Mouse (Mus musculus): ENCODE measurements around the gene Fastk. TPM values are rescaled to one million over a fixed set of nuclear protein-coding genes. Genes with fewer than 3 reads are reported as not detected.

Gene Fastk
- polyA plus RNA-seq, 1 experiment from 2014 or later: 85.3 TPM

DNA sequence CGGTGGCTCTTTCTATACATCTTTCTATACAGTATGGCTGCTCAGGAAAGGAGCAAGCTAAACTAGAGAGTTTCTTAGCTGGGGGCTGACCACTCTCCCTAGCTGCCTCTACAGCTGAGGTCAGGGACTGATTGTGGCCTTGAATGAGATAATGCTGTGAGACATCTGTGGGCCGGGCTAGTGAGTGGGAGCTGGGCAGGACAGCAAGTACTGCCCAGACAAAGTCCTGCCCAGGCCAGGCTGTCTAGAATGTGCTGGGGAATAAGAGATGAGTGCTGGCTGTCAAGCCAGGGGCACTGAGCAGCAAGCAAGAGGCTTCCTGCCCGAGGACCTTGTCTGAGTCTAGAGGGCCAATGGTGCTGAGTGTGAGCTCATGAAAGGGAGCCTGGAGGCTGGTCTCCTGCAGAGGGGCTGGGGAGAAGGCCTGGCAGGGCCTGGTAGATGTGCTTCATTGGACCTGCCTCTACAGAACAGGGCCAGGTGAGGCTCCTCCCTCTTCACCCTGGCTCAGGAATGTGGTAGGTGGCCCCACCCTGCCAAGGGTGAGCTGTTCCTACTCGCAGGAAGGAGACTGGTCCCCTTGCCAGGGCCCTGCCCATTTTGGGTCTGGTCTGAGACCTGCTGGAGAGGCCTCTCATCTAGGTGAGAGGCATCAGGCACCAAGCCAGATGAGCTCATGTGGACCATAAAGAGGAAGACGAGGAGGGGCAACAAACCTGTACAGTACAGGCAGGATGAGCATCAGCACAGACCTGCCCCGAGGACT is 30.6 kb upstream of the Fastk start:
- no peak for ATAC-seq
- Histone ChIP-seq H3K4me2 (peak overlapping the region; percentile 64; the same call in 1 of the 2 replicates), H3K27me3 (peaks cover 40% of the 10 kb centered on the region)

DNA sequence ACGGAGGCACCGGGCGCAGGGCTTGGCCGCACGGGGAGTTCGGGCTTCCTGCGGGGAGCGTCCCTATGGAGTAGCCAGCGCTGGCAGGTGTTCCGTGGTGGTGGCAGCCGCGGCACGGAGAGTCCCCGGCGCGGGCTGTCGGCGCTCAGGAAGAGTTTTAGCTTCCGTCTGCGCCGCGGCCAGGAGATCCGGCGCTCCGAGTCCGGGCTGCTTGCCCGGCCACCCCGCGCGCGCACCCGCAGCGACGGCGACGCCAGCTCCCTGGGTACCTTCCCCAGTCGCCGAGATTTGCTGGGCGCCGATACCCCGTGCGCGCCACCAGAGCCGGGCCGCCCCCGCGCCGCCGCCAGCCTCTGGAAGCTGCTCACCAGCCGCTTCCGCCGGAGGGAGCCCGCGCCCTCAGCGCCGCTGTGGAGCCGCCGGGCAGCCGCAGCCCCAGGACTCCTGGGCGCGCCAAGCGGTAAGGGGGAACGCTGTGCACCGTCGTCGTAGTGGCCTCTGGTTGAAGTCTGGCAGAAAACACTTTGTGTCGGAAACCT is 29.7 kb upstream of the Fastk start:
- Histone ChIP-seq H3K9ac (peak overlapping the region; percentile 58), H3K4me1 (peaks cover 33% of the 10 kb centered on the region), H3K27ac (no peak overlapping the region), H3K36me3 (ENCODE audit: poor library complexity, severe bottlenecking) (peaks cover 34% of the 10 kb centered on the region), H3K4me2 (peak overlapping the region; percentile 64), H3K4me3 (peak overlapping the region; percentile 38), H3K27me3 (peaks cover 40% of the 10 kb centered on the region), H3K9me3 (replicated peaks) (no peaks in the 10 kb centered on the region)
- 3% methylated on average over 63 of the region's 67 CpGs for WGBS
- ATAC-seq: peak; percentile 12; the same call in 1 of the 2 replicates

More for the DNA sequence above, 30.6 kb upstream of the Fastk start:
- peaks cover 42% of the 10 kb centered on the region for H3K36me3 ChIP-seq (ENCODE audit: poor library complexity, severe bottlenecking)
- WGBS: 77% methylated on average over 6 of the region's 6 CpGs
- H3K27ac ChIP-seq: no peak overlapping the region
- H3K9ac ChIP-seq: peak overlapping the region; percentile 58; the same call in 1 of the 2 replicates
- no peak overlapping the region for H3K4me3 ChIP-seq
- H3K9me3 ChIP-seq (replicated peaks): no peaks in the 10 kb centered on the region
- H3K4me1 ChIP-seq: peaks cover 36% of the 10 kb centered on the region

- H3K9ac ChIP-seq: peak overlapping the region; percentile 58
- H3K4me3 ChIP-seq: peak overlapping the region; percentile 38
- H3K4me2 ChIP-seq: peak overlapping the region; percentile 64
- H3K27me3 ChIP-seq: peaks cover 40% of the 10 kb centered on the region
- ATAC-seq: peak; percentile 22
- H3K4me1 ChIP-seq: peaks cover 33% of the 10 kb centered on the region
- H3K27ac ChIP-seq: no peak overlapping the region
- peaks cover 28% of the 10 kb centered on the region for H3K36me3 ChIP-seq (ENCODE audit: poor library complexity, severe bottlenecking)
- WGBS: 3% methylated on average over 52 of the region's 77 CpGs
- no peaks in the 10 kb centered on the region for H3K9me3 ChIP-seq (replicated peaks)
Observed at GRCm38 (mm10) chr5:24474025-24474722, 29.1 kb upstream of the Fastk start.

- no peak overlapping the region for H3K4me3 ChIP-seq
- H3K9ac ChIP-seq: no peak overlapping the region
- no peak overlapping the region for H3K27ac ChIP-seq
- peaks cover 40% of the 10 kb centered on the region for H3K27me3 ChIP-seq
- H3K9me3 ChIP-seq (replicated peaks): no peaks in the 10 kb centered on the region
- WGBS: 21% methylated on average over 7 of the region's 7 CpGs
- peaks cover 28% of the 10 kb centered on the region for H3K4me1 ChIP-seq
- ATAC-seq: no peak
- no peak overlapping the region for H3K4me2 ChIP-seq
- H3K36me3 ChIP-seq (ENCODE audit: poor library complexity, severe bottlenecking): peaks cover 16% of the 10 kb centered on the region
Observed at GRCm38 (mm10) chr5:24472884-24473619, 28.0 kb upstream of the Fastk start.

DNA sequence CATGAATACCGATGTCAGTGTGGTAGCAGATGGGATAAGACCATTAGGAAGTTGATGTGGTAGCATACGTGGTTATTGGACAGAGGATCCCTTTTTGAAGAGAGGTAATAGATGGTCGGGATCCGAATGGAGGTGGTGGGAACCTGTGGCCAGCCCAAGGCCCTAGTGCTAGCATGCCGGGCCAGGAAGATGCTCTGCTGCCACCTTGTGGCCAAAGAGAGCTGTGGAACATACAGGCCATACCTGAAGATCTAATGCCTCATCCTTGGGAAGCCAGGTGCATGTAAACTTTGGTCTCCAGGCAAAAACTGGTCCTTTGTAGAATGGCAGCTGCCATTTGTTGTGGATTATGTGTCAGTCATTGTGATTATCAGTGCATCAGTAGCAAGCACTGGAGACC is 25.5 kb upstream of the Fastk start:
- Histone ChIP-seq H3K4me2 (no peak overlapping the region), H3K4me3 (no peak overlapping the region), H3K4me1 (peaks cover 42% of the 10 kb centered on the region), H3K27me3 (peaks cover 36% of the 10 kb centered on the region), H3K27ac (no peak overlapping the region), H3K36me3 (ENCODE audit: poor library complexity, severe bottlenecking) (no peaks in the 10 kb centered on the region), H3K9ac (no peak overlapping the region), H3K9me3 (replicated peaks) (no peaks in the 10 kb centered on the region)
- WGBS: 11% methylated on average over 5 of the region's 5 CpGs
- ATAC-seq: peak; percentile 63

DNA sequence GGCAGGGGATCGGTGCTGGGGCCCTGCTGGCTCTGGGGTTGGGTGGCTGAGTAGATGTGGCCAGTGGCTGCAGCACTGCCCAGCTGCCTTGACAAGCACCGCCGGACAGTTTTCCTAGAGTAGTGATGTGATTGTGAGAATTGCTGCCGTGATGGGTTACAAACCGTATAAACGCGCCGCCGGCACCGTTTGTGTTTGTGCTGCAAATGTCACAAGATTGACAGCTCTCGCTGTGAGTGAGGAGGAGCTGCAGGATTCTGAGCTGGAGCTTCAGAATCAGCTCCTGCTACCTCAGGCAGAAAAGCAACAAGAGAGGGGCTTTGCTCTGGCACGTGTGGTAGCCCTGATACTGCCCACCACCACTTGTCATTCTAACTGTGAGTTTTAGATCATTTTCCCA is 21.7 kb upstream of the Fastk start:
- no peaks in the 10 kb centered on the region for H3K9me3 ChIP-seq (replicated peaks)
- peak overlapping the region; percentile 35 for H3K4me2 ChIP-seq
- H3K27me3 ChIP-seq: peaks cover under 1% of the 10 kb centered on the region; the same call in 1 of the 2 replicates
- peak overlapping the region; percentile 51 for H3K9ac ChIP-seq
- 24% methylated on average over 12 of the region's 12 CpGs for WGBS
- H3K27ac ChIP-seq: no peak overlapping the region
- peaks cover 32% of the 10 kb centered on the region for H3K4me1 ChIP-seq
- ATAC-seq: no peak
- no peak overlapping the region for H3K4me3 ChIP-seq
- H3K36me3 ChIP-seq (ENCODE audit: poor library complexity, severe bottlenecking): peaks cover 4% of the 10 kb centered on the region

- Histone ChIP-seq H3K4me2 (peak overlapping the region; percentile 100), H3K4me1 (peaks cover 46% of the 10 kb centered on the region), H3K36me3 (ENCODE audit: poor library complexity, severe bottlenecking) (peaks cover 33% of the 10 kb centered on the region), H3K9ac (peak overlapping the region; percentile 52), H3K27me3 (no peaks in the 10 kb centered on the region), H3K27ac (no peak overlapping the region; the same call in 1 of the 2 replicates), H3K9me3 (replicated peaks) (no peaks in the 10 kb centered on the region), H3K4me3 (peak overlapping the region; percentile 4; the same call in 1 of the 2 replicates)
- ATAC-seq: no peak
- WGBS: 52% methylated on average over 7 of the region's 7 CpGs
Observed at GRCm38 (mm10) chr5:24455613-24456012, 10.5 kb upstream of the Fastk start.

DNA sequence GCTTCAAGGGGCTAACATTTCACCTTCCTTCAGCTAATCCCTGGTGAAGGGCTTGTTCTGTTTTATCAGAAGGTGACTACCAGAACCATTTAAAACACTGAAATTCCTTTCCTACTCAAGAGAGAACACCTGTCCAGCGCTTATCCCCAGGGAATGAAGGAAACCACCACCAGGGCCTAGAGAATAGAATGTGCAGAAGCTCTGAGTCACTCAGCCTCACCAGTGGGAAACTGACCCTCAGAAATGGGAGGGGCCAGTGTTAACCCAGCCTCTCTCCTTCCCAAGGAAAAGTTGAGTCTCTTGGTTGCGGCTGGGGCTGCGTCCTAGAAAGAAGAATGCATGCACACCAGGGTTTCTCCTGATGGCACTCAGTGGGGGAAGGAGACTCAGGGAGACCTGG is 10.0 kb upstream of the Fastk start:
- WGBS: 73% methylated on average over 3 of the region's 3 CpGs
- Histone ChIP-seq H3K27ac (0 out of 2 replicates have a peak overlapping the region, but pooled peaks have one; percentile 93), H3K4me1 (peaks cover 46% of the 10 kb centered on the region), H3K9me3 (replicated peaks) (no peaks in the 10 kb centered on the region), H3K27me3 (peaks cover 4% of the 10 kb centered on the region), H3K4me2 (peak overlapping the region; percentile 100), H3K36me3 (ENCODE audit: poor library complexity, severe bottlenecking) (peaks cover 30% of the 10 kb centered on the region), H3K9ac (peak overlapping the region; percentile 52), H3K4me3 (0 out of 2 replicates have a peak overlapping the region, but pooled peaks have one; percentile 94)
- ATAC-seq: no peak

DNA sequence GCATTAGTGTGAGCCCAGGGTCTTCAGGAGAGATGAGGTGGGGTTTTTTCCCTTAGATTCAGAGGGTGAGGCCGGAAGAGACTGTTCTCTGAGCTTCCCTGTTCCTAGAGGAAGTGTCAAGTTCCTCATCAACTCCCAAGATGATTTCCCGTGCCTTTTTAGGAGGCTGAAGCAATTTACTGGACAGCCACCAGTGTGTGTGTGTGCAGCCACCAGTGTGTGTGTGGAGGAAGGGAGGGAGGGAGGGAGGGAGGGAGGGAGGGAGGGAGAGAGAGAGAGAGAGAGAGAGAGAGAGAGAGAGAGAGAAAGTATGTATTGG is 8.9 kb upstream of the Fastk start:
- Histone ChIP-seq H3K4me1 (peaks cover 46% of the 10 kb centered on the region), H3K27me3 (peaks cover 7% of the 10 kb centered on the region), H3K4me2 (peak overlapping the region; percentile 100), H3K9me3 (replicated peaks) (no peaks in the 10 kb centered on the region), H3K36me3 (ENCODE audit: poor library complexity, severe bottlenecking) (peaks cover 25% of the 10 kb centered on the region), H3K4me3 (peak overlapping the region; percentile 94), H3K27ac (peak overlapping the region; percentile 93; the same call in 1 of the 2 replicates), H3K9ac (peak overlapping the region; percentile 96; the same call in 1 of the 2 replicates)
- ATAC-seq: no peak
- 26% methylated on average over 2 of the region's 2 CpGs for WGBS

GRCm38 (mm10) chr5:24453283-24453984 is 8.3 kb upstream of the Fastk start:
- 4% methylated on average over 5 of the region's 5 CpGs for WGBS
- H3K27ac ChIP-seq: peak overlapping the region; percentile 93
- H3K9ac ChIP-seq: peak overlapping the region; percentile 96
- H3K9me3 ChIP-seq (replicated peaks): no peaks in the 10 kb centered on the region
- ATAC-seq: peak; percentile 9; the same call in 1 of the 2 replicates
- H3K4me2 ChIP-seq: peak overlapping the region; percentile 100
- peaks cover 46% of the 10 kb centered on the region for H3K4me1 ChIP-seq
- H3K27me3 ChIP-seq: peaks cover 12% of the 10 kb centered on the region
- peak overlapping the region; percentile 94 for H3K4me3 ChIP-seq
- H3K36me3 ChIP-seq (ENCODE audit: poor library complexity, severe bottlenecking): peaks cover 20% of the 10 kb centered on the region

DNA sequence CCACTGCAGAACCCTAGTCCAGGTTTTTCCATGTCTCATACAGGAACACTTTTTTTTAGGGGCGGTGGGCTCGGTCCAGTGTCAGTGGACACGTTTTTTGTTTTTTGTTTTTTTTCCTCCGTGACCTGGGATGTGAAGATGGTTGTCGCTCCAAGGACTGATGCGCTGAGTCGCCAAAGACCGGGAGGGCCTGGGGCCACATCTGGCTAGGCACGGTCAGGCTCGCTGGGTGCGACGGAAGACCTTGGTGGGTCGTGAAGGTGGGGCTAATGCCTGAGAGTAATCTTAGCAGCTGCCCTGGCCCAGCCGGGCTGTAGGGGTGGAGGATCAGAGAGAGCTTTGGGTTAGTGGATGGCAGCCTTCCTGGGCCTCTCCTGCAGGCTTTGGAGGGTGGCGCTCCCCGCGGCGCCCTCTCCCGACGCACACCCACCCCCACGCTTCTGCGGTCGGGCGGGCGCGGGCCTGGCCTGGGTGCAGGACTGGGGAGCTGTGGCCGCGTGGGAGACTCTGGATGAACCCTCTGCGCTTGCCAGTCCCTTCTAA is 7.7 kb upstream of the Fastk start:
- Histone ChIP-seq H3K9me3 (replicated peaks) (no peaks in the 10 kb centered on the region), H3K36me3 (ENCODE audit: poor library complexity, severe bottlenecking) (peaks cover 14% of the 10 kb centered on the region; the same call in 1 of the 2 replicates), H3K27ac (peak overlapping the region; percentile 93), H3K4me1 (peaks cover 51% of the 10 kb centered on the region), H3K27me3 (peaks cover 12% of the 10 kb centered on the region), H3K4me2 (peak overlapping the region; percentile 100), H3K9ac (peak overlapping the region; percentile 96), H3K4me3 (peak overlapping the region; percentile 94)
- under 1% methylated on average over 28 of the region's 29 CpGs for WGBS
- 0 out of 2 replicates have a peak, but pooled peaks have one; percentile 0 for ATAC-seq
